Mouse (Mus musculus): ENCODE results near the gene Timp3. TPM values are rescaled to one million over a fixed set of nuclear protein-coding genes. Genes with fewer than 3 reads are reported as not detected.

The Timp3 gene
- polyA plus RNA-seq, 1 experiment = 25.3 TPM

DNA sequence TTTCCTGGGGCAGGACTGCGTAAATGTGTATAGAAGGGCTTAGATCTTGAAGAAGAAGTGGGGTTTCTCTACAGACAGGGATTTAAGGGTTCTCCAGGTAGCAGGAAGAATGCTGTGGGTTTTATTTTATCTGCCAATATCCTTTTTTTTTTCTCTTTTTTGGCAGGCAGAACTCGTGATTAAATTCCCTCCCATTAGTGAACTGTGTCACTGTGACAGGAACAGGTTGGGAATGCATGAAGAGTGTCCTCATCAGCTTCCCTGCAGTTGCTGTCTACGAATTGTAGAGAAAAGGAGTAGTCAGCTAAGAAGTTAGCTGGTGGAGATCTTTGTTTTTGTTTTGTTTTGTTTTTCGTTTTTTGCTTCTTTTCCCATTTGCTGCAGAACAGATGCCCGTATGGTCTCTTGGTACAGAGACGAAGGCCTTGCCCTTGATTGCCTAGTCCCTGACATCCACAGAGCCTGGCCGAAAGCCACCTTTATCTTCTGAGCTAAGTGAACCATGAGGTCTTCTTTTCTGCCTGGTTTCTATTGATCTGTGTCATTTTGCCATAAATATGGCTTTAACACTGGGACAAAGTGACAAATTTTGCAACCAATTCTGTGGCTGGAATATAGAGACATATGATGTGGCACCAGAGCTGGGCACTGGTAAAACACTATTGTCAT lies 58.3 kb downstream of the Timp3 start:
- Histone ChIP-seq H3K4me3 (ENCODE audit: extremely low read depth, insufficient read depth, insufficient read length) (no peak overlapping the region), H3K36me3 (ENCODE audit: control insufficient read depth, insufficient read depth, low read length) (no peaks in the 10 kb centered on the region), H3K27ac (ENCODE audit: insufficient read depth, low read length) (no peak overlapping the region), H3K27me3 (ENCODE audit: control insufficient read depth, insufficient read depth, low read length) (no peaks in the 10 kb centered on the region), H3K4me1 (ENCODE audit: control insufficient read depth, insufficient read depth, insufficient read length) (no peaks in the 10 kb centered on the region)
- DNase-seq (ENCODE audit: low read depth in 1 of 2, low spot score in 2 of 2) = no peak
- 81% methylated on average over 7 of the region's 7 CpGs for WGBS
- TF ChIP-seq POLR2A (IDR thresholded peaks at IDR 0.05; ENCODE audit: low read depth, low read length) (no peak), CTCF (IDR thresholded peaks at IDR 0.05; ENCODE audit: extremely low read depth, insufficient read depth, insufficient read length, insufficient replicate concordance) (no peak)

DNA sequence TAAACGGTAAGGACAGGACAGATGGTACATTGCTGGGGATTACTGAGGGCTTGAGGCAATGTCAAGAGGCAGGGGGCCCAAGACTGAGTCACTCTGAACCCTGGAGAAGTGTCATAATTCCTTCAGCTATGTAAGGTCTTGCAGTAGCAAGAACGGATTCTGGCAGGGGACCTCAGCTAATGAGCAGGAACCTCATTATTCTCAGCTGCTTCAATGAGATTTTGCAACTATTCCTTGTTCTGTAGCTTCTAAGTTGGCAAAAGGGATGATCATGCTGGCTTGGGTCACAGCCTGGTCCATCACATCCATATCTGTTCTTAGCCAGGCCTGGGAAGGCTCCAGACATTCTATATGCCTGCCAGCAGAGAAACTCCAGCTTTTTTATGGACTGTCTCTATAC lies 59.0 kb downstream of the Timp3 start:
- no peak for DNase-seq (ENCODE audit: low read depth in 1 of 2, low spot score in 2 of 2)
- WGBS = 86% methylated on average over 2 of the region's 2 CpGs
- Histone ChIP-seq H3K4me3 (ENCODE audit: extremely low read depth, insufficient read depth, insufficient read length) (no peak overlapping the region), H3K36me3 (ENCODE audit: control insufficient read depth, insufficient read depth, low read length) (no peaks in the 10 kb centered on the region), H3K27ac (ENCODE audit: insufficient read depth, low read length) (no peak overlapping the region), H3K4me1 (ENCODE audit: control insufficient read depth, insufficient read depth, insufficient read length) (no peaks in the 10 kb centered on the region), H3K27me3 (ENCODE audit: control insufficient read depth, insufficient read depth, low read length) (no peaks in the 10 kb centered on the region)
- TF ChIP-seq CTCF (IDR thresholded peaks at IDR 0.05; ENCODE audit: extremely low read depth, insufficient read depth, insufficient read length, insufficient replicate concordance) = no peak
- TF ChIP-seq POLR2A (IDR thresholded peaks at IDR 0.05; ENCODE audit: low read depth, low read length) = no peak

DNA sequence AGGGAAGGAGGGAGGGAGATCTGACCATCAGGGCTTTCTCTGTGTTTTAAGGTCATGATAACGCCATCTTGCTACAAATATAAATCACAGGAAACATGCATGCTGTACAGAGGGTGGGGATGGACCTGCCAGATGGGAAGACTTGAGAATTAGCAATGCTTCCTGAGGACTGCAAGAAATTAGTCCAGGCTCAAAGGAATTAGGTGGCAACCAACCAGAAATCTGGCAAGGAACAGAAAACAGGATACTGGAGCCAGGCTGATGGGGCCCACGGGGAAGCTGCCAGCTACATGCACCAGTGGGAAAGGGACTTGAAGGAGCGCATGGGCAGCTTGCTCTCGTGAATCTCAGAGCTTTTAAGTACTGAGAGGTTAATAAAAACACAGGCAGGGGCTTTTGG lies 59.5 kb downstream of the Timp3 start:
- Histone ChIP-seq H3K27ac (ENCODE audit: insufficient read depth, low read length) (no peak overlapping the region), H3K36me3 (ENCODE audit: control insufficient read depth, insufficient read depth, low read length) (no peaks in the 10 kb centered on the region), H3K27me3 (ENCODE audit: control insufficient read depth, insufficient read depth, low read length) (no peaks in the 10 kb centered on the region), H3K4me1 (ENCODE audit: control insufficient read depth, insufficient read depth, insufficient read length) (no peaks in the 10 kb centered on the region), H3K4me3 (ENCODE audit: extremely low read depth, insufficient read depth, insufficient read length) (no peak overlapping the region)
- WGBS = 73% methylated on average over 4 of the region's 4 CpGs
- TF ChIP-seq CTCF (IDR thresholded peaks at IDR 0.05; ENCODE audit: extremely low read depth, insufficient read depth, insufficient read length, insufficient replicate concordance) = no peak
- TF ChIP-seq POLR2A (IDR thresholded peaks at IDR 0.05; ENCODE audit: low read depth, low read length) = no peak
- no peak for DNase-seq (ENCODE audit: low read depth in 1 of 2, low spot score in 2 of 2)

DNA sequence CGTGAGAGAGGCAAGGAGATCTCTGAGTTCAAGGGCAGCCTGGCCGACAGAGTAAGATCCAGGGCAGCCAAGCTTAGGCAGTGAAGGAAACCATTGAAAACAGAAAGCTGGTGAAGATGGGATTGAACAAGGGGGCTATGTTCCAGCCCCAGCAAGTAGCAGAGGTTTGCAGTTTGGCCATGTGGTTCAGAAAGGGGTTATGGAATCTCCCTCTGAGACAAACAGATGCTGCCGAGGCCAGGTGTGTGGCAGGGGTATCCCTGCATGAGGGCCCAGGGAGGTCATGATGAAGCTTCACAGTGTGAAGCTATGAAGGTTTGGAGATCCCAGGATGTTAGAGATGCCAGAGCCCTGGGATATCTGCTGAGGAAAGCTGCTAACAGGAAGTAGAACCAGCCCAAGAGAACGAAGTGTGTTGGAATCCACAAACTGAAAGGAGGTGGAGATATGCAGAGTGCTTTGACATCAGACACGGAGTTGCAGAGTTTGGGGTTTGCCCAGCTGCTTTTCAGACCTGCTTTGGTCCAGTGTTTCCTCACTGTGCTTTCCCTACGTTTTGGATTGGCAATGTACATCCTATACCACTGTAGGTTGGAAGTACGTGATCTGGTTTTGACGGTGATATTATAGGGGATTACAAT lies 63.6 kb downstream of the Timp3 start:
- H3K27ac ChIP-seq (ENCODE audit: insufficient read depth, low read length) = no peak overlapping the region
- H3K4me3 ChIP-seq (ENCODE audit: extremely low read depth, insufficient read depth, insufficient read length) = no peak overlapping the region
- 86% methylated on average over 8 of the region's 8 CpGs for WGBS
- TF ChIP-seq CTCF (IDR thresholded peaks at IDR 0.05; ENCODE audit: extremely low read depth, insufficient read depth, insufficient read length, insufficient replicate concordance) (no peak), POLR2A (IDR thresholded peaks at IDR 0.05; ENCODE audit: low read depth, low read length) (no peak)
- no peaks in the 10 kb centered on the region for H3K36me3 ChIP-seq (ENCODE audit: control insufficient read depth, insufficient read depth, low read length)
- no peak for DNase-seq (ENCODE audit: low read depth in 1 of 2, low spot score in 2 of 2)
- no peaks in the 10 kb centered on the region for H3K4me1 ChIP-seq (ENCODE audit: control insufficient read depth, insufficient read depth, insufficient read length)
- no peaks in the 10 kb centered on the region for H3K27me3 ChIP-seq (ENCODE audit: control insufficient read depth, insufficient read depth, low read length)

DNA sequence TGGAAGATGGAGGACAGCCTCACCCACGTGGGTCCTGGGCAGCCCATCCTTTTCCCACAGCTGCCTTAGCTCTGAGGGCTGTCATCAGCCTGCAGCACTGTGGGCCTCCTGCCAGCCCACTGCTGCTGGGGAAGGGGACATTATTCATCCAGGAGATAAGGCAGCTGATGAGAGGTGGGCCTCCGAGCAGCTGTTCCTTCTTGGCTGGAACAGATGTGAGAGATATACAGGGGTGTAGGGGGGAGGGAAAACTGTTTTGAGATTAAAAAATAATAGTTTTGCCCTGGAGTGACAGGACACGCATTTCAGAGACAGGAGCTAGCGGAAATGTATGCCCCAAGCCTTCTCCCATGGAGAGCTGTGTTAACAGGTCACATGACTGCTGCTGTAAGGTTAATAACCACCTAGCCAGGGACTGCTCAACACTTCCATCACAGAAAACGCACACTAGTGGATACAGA lies 65.5 kb downstream of the Timp3 start:
- H3K4me3 ChIP-seq (ENCODE audit: extremely low read depth, insufficient read depth, insufficient read length) = no peak overlapping the region
- DNase-seq (ENCODE audit: low read depth in 1 of 2, low spot score in 2 of 2) = no peak
- H3K27me3 ChIP-seq (ENCODE audit: control insufficient read depth, insufficient read depth, low read length) = no peaks in the 10 kb centered on the region
- no peaks in the 10 kb centered on the region for H3K36me3 ChIP-seq (ENCODE audit: control insufficient read depth, insufficient read depth, low read length)
- TF ChIP-seq POLR2A (IDR thresholded peaks at IDR 0.05; ENCODE audit: low read depth, low read length) (no peak), CTCF (IDR thresholded peaks at IDR 0.05; ENCODE audit: extremely low read depth, insufficient read depth, insufficient read length, insufficient replicate concordance) (no peak)
- WGBS = 59% methylated on average over 5 of the region's 5 CpGs
- no peak overlapping the region for H3K27ac ChIP-seq (ENCODE audit: insufficient read depth, low read length)
- no peaks in the 10 kb centered on the region for H3K4me1 ChIP-seq (ENCODE audit: control insufficient read depth, insufficient read depth, insufficient read length)

DNA sequence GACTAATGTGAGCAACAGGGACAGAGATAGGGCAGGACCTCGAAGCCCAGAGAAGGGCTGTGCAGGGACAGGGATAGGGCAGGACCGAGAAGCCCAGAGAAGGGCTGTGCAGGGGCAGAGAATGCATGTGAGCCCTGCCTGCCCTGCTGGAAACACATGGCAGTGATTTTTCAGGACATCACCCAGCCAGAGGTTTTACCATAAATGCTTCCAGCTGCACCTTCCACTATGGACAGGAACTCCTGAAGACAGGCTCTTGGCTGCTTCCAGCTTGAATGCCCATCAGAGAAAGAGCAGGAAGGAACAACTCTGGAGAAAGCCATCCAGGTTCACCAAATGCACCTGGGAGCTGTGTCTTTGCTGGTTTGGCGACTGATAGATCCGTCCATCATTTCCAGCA lies 67.2 kb downstream of the Timp3 start:
- Histone ChIP-seq H3K4me1 (ENCODE audit: control insufficient read depth, insufficient read depth, insufficient read length) (no peaks in the 10 kb centered on the region), H3K27me3 (ENCODE audit: control insufficient read depth, insufficient read depth, low read length) (no peaks in the 10 kb centered on the region), H3K27ac (ENCODE audit: insufficient read depth, low read length) (no peak overlapping the region), H3K36me3 (ENCODE audit: control insufficient read depth, insufficient read depth, low read length) (no peaks in the 10 kb centered on the region), H3K4me3 (ENCODE audit: extremely low read depth, insufficient read depth, insufficient read length) (no peak overlapping the region)
- no peak for DNase-seq (ENCODE audit: low read depth in 1 of 2, low spot score in 2 of 2)
- 84% methylated on average over 4 of the region's 4 CpGs for WGBS
- TF ChIP-seq CTCF (IDR thresholded peaks at IDR 0.05; ENCODE audit: extremely low read depth, insufficient read depth, insufficient read length, insufficient replicate concordance) (no peak), POLR2A (IDR thresholded peaks at IDR 0.05; ENCODE audit: low read depth, low read length) (no peak)

DNA sequence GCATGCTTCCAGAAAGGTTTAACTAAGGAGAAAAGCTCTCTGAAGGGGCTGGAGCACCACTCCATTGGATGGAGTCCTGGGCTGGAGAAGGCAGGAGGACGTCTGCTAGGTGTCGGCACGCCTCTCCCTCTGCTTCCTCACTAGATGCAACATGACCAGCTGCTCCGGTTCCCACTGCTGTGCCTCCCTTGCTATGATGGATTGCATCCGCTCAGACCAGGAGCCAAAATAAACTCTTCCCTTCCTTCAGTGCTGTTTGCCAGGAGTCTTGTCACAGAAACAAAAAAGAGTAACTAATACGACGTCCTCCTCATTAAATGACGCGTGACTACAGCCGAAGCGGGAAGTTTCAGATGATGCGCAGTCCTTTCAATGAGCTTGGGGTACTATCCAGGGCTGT lies 68.6 kb downstream of the Timp3 start:
- Histone ChIP-seq H3K27me3 (ENCODE audit: control insufficient read depth, insufficient read depth, low read length) (no peaks in the 10 kb centered on the region), H3K4me1 (ENCODE audit: control insufficient read depth, insufficient read depth, insufficient read length) (no peaks in the 10 kb centered on the region), H3K36me3 (ENCODE audit: control insufficient read depth, insufficient read depth, low read length) (no peaks in the 10 kb centered on the region), H3K4me3 (ENCODE audit: extremely low read depth, insufficient read depth, insufficient read length) (no peak overlapping the region), H3K27ac (ENCODE audit: insufficient read depth, low read length) (no peak overlapping the region)
- 88% methylated on average over 12 of the region's 12 CpGs for WGBS
- DNase-seq (ENCODE audit: low read depth in 1 of 2, low spot score in 2 of 2) = no peak
- TF ChIP-seq CTCF (IDR thresholded peaks at IDR 0.05; ENCODE audit: extremely low read depth, insufficient read depth, insufficient read length, insufficient replicate concordance) (no peak), POLR2A (IDR thresholded peaks at IDR 0.05; ENCODE audit: low read depth, low read length) (no peak)
